Mouse (Mus musculus) cerebellum, adult 2 months (tissue): ENCODE measurements around the gene Trim11. TPM values are rescaled to one million over a fixed set of nuclear protein-coding genes. Genes with fewer than 3 reads are reported as not detected.

Experiments
- DNase-seq, 2 experiments: peaks; one replicate each; pipeline ENCODE4 v3.0.0; 2021
- H3K27ac ChIP-seq: fragments of 200-500 bp; 2 replicates; pipeline ENCODE4 v1.5.1; 2012; ENCODE audit warnings: low read length, control low read depth, inconsistent platforms; ENCODE audit not compliant: insufficient read depth
- H3K27me3 ChIP-seq: fragments of 200-500 bp; 2 replicates; pipeline ENCODE4 v1.6.1; 2012; ENCODE audit warnings: inconsistent platforms, mild to moderate bottlenecking, low read length, moderate library complexity; ENCODE audit not compliant: control insufficient read depth, insufficient read depth
- H3K4me1 ChIP-seq: fragments of 200-500 bp; 2 replicates; pipeline ENCODE4 v1.6.1; 2011; ENCODE audit warnings: low read length; ENCODE audit not compliant: control insufficient read depth, insufficient read depth
- H3K4me3 ChIP-seq: fragments of 200-500 bp; replicated peaks from 2 replicates; pipeline ENCODE3; 2011; ENCODE audit warnings: mild to moderate bottlenecking, low read depth, low read length, control low read depth; ENCODE audit not compliant: insufficient read depth
- CTCF ChIP-seq: fragments of 200-500 bp; IDR thresholded peaks from 2 replicates; pipeline ENCODE4 v1.5.1; 2011; ENCODE audit warnings: low read depth, mild to moderate bottlenecking, control low read depth, low read length, moderate library complexity, borderline replicate concordance; ENCODE audit not compliant: insufficient read depth
- POLR2A ChIP-seq: fragments of 200-500 bp; IDR thresholded peaks from 2 replicates; pipeline ENCODE4 v1.6.1; 2011; ENCODE audit warnings: low read length, control low read depth, borderline replicate concordance; ENCODE audit not compliant: insufficient read depth
- WGBS: fragments of 180-500 bp; shearing (Covaris S2); methylation state at CpG from one replicate; pipeline ENCODE4 v1.1.7; 2018; 5-methylcytosine and 5-hydroxymethylcytosine counted together
- polyA plus RNA-seq: library from polyadenylated mRNA; depleted of rRNA; stranded (reverse); fragments of >200 nt; gene quantifications from 2 replicates; pipeline ENCODE4 v1.2.3, GENCODE M21; 2012

Trim11 gene
- polyA plus RNA-seq, 1 experiment: 25.3 TPM

DNA sequence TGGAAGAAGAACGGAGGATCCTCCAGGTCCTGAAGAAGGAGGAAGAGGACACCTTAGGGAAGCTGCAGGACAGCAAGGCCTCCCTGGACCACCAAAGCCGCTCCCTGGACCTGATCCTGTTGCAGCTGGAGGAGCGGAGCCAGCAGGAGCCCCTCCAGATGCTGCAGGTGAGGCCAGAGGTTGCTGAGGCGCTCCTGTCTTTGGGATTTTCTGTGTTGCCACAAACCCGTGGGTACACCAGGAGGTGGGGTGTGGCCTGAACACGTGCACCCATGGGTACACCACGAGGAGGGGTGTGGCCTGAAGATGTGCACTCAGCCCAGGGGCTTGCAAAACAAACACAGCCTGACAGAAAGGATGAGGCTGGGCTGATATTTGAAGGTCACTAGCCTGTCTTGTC is 9.3 kb upstream of the Trim11 start:
- WGBS: 78% methylated on average over 7 of the region's 7 CpGs
- no peaks in the 10 kb centered on the region for H3K4me1 ChIP-seq
- H3K27me3 ChIP-seq: no peaks in the 10 kb centered on the region
- no peak overlapping the region for H3K4me3 ChIP-seq
- no peak for DNase-seq
- no peak overlapping the region for H3K27ac ChIP-seq
- TF ChIP-seq POLR2A (no peak), CTCF (no peak)

DNA sequence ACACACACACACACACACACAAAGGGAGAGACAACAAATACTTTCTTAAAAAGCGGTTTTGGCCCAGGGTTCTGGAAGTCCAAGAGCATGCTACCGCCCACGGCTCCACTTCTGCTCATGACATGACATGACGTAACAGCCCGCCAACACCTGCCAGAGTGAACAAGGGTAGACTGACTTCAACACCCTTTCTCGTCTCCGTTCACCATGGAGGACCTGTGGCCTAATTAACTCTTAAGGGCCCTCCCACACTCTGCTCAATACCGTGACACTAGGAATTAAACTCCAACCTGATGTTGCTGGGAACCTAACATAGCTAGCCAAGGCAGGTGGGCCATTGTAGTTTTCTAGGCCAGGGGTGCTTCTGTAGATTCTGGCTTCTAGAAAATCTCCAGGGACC is 8.9 kb upstream of the Trim11 start:
- DNase-seq: no peak
- TF ChIP-seq POLR2A: no peak
- TF ChIP-seq CTCF: no peak
- H3K27ac ChIP-seq: no peak overlapping the region
- H3K27me3 ChIP-seq: no peaks in the 10 kb centered on the region
- WGBS: 79% methylated on average over 8 of the region's 8 CpGs
- no peak overlapping the region for H3K4me3 ChIP-seq
- no peaks in the 10 kb centered on the region for H3K4me1 ChIP-seq

DNA sequence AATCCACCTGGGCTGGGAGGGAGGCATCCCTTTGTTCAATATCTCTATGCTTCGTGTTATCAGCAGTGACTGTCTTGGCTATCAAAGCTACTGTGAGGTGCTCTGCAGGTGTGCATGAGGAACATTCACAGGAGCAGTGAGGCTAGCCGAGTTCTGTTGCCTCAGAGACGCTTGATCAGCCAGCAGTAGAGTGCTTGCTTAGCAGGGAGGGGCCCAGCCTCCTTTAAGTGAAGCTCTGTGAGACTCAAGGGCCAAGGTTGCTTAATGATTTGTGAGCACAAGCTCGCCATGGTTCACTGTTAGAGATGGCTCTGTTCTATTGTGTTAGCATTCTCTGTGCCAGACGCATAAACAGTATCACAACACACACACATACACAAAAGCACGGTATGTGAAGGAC is 8.2 kb upstream of the Trim11 start:
- DNase-seq: no peak
- Histone ChIP-seq H3K27me3 (no peaks in the 10 kb centered on the region), H3K4me3 (no peak overlapping the region), H3K4me1 (no peaks in the 10 kb centered on the region), H3K27ac (no peak overlapping the region)
- no peak for TF ChIP-seq POLR2A
- TF ChIP-seq CTCF: no peak
- 73% methylated on average over 6 of the region's 6 CpGs for WGBS

DNA sequence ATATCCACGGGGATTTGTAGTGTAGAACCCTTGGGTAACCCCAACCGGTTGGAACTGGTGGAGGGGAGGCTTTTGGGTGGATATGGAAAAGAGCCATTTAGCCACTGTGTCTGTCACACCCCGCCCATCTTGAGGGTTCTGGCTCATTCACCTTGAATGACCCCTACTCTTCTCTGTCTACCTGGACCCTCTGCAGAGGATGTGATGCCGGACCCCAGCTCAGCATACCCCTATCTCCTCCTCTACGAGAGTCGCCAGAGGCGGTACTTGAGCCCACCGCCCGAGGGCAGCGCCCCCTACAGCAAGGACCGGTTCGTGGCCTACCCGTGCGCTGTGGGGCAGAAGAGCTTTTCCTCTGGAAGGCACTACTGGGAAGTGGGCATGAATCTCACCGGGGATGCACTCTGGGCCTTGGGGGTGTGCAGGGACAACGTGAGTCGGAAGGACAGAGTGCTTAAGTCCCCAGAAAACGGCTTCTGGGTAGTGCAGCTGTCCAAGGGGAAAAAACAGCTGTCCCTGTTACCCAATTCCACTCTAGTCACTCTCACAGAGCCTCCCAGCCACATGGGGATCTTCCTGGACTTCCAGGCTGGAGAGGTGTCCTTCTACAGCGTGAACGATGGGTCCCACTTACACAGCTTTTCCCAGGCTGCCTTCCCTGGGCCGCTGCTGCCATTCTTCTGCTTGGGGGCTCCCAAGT is 6.9 kb upstream of the Trim11 start:
- no peak for TF ChIP-seq CTCF
- no peak for TF ChIP-seq POLR2A
- WGBS: 88% methylated on average over 21 of the region's 21 CpGs
- DNase-seq: no peak

DNA sequence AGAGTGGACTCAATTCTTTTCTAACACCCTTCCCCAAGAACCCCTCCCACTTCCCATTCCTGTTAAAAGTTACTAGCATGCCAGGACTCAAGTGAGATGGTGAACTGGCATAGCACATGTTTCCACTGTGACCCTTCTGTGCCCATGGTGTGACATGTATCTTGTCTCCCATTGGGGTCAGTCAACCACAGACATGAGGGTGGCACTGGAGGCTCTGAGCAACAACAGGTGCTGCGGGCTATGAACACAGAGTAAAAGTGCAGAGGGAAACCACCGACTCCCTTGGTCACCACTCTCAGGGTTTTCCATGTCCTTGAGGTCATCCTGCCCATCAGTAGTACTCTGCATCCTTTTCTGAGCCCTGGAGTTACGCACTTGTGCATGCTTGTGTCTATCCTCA is 6.1 kb upstream of the Trim11 start:
- Histone ChIP-seq H3K4me1 (no peaks in the 10 kb centered on the region), H3K27ac (no peak overlapping the region), H3K4me3 (no peak overlapping the region), H3K27me3 (no peaks in the 10 kb centered on the region)
- DNase-seq: no peak
- 94% methylated on average over 3 of the region's 3 CpGs for WGBS
- TF ChIP-seq CTCF (no peak), POLR2A (no peak)

More for the DNA sequence above, 6.9 kb upstream of the Trim11 start:
- Histone ChIP-seq H3K4me3 (no peak overlapping the region), H3K27me3 (no peaks in the 10 kb centered on the region), H3K27ac (no peak overlapping the region), H3K4me1 (no peaks in the 10 kb centered on the region)

DNA sequence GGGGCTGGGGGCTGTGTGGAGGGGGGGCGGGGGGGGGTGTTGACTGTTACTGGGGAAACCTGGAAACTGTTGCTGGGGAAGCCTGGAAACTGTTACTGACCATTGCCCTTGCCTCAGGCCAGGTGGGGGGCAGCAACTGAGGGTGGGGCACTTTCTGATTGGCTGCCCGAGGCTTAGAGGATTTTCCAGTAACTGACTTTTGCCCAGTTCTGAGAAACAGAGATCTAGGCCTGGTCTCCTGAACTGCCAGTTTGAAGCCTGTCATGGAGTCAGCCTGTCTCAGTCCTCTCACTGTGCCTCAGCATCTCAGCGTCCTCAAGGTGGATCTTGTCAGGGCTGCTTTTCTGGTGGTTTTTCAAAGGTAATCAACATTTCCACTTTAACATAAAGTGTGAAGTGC is 3.5 kb upstream of the Trim11 start:
- no peak overlapping the region for H3K4me3 ChIP-seq
- DNase-seq: no peak
- no peaks in the 10 kb centered on the region for H3K27me3 ChIP-seq
- no peak overlapping the region for H3K27ac ChIP-seq
- no peak for TF ChIP-seq CTCF
- no peak for TF ChIP-seq POLR2A
- H3K4me1 ChIP-seq: no peaks in the 10 kb centered on the region
- WGBS: 89% methylated on average over 3 of the region's 3 CpGs

DNA sequence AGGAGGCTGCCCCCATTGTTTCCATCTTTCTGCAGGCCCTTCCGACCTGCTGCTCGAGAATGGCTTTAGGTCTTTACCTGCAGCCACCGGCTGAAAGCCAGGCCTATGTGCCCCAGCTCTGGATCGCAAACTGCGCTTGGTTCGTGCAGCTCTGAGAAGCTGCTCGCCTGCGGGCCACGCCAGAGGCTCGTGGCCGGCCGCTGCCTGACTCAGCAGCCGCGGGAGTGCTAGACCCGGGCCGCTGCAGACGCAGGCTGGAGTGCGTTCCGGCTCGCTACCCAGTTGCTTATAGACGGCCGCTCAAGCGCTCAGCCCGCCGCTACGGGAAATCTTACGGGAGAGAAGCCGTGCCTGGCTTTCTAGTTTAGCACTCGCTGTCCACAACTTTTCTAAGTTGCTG is 743 bp upstream of the Trim11 start:
- Histone ChIP-seq H3K27me3 (no peaks in the 10 kb centered on the region), H3K4me1 (peaks cover 16% of the 10 kb centered on the region), H3K4me3 (peak overlapping the region; percentile 95), H3K27ac (no peak overlapping the region)
- DNase-seq: no peak
- under 1% methylated on average over 29 of the region's 29 CpGs for WGBS
- no peak for TF ChIP-seq CTCF

DNA sequence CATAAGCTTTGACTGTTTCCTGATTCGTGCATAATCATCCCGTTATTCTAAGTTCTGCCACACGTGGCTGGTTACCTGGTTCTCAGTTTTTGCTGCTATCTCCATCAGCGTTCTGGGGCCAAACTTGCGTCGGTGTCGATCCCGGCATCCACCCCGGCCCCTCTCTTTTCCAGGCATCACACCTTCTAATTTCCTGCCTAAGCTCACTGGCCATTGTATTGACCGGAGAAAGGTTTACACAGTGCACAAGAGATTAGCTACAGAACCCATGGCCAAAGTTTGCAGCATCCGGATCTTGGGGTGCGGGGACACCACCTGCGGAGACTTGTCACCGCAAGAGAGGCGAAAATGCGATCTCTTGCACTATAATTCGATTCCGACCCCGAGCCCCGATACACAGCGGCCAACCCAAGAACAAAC is 276 bp upstream of the Trim11 start:
- TF ChIP-seq POLR2A (no peak), CTCF (no peak)
- DNase-seq: no peak
- under 1% methylated on average over 21 of the region's 21 CpGs for WGBS
- H3K27me3 ChIP-seq: no peaks in the 10 kb centered on the region
- H3K27ac ChIP-seq: peak overlapping the region; percentile 40; the same call in 1 of the 2 replicates
- peak overlapping the region; percentile 95 for H3K4me3 ChIP-seq
- peaks cover 16% of the 10 kb centered on the region for H3K4me1 ChIP-seq
